Mouse (Mus musculus) heart, postnatal 10 days (tissue): Measurements from ENCODE around the gene Nle1. TPM values are rescaled to one million over a fixed set of nuclear protein-coding genes. Genes with fewer than 3 reads are reported as not detected.
"Not testable (repeated sequence)": the region's sequence is repeated elsewhere in the genome, so short reads cannot be mapped to it uniquely, and the experiment has no call there.

Experiments used
- DNase-seq, 2 experiments: peaks; one replicate each; pipeline ENCODE4 v3.0.0; 2021
- intact Hi-C: fragments of 180-260 bp; cut with DNase I; formaldehyde crosslinking; loops from one replicate; pipeline ENCODE4 v1.15.1; 2025
- total RNA-seq, 2 experiments: library from RNA; stranded (reverse); gene quantifications; 2 replicates each; pipeline ENCODE4 v1.2.3; 2021

Nle1 gene
- 10 to 100 TPM; 11.2 to 13.8 TPM for total RNA-seq

- DNase-seq, result peak; percentile 95 to 98
- intact Hi-C loops, result no loop called here
Measured at GRCm38 (mm10) chr11:82907651-82908607, at the start of gene Nle1. Gene Nle1 (minus strand): TSS chr11:82908411.

DNA sequence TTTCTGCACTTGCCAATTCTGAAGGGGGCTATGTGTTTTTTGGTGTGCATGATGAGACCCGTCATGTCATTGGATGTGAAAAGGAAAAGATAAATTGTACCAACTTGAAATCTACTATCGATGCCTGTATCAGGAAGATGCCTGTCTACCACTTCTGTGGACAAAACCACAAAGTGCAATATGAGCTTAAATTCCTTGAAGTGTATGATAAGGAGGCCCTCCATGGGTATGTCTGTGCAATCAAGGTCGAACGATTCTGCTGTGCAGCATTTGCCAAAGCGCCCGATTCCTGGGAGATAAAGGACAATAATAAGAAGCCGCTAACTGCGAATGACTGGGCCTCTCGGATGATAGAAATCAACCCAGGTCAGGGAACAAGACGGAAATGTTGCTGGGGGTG, 48.7 kb upstream of the Nle1 start:
- intact Hi-C loops, result no loop called here
- DNase-seq, result no peak

GRCm38 (mm10) chr11:82954631-82955030, 46.4 kb upstream of the Nle1 start:
- intact Hi-C loops, result no loop called here
- DNase-seq, result no peak

GRCm38 (mm10) chr11:82952612-82953542, 44.7 kb upstream of the Nle1 start:
- peak; percentile 45 to 47 for DNase-seq
- intact Hi-C loops, result no loop called here

- intact Hi-C loops, result no loop called here
- peak; percentile 80 to 82 for DNase-seq
Measured at GRCm38 (mm10) chr11:82951865-82952611, 43.8 kb upstream of the Nle1 start.

- intact Hi-C loops, result no loop called here
- peak; percentile 73 for DNase-seq
Measured at GRCm38 (mm10) chr11:82950736-82951481, 42.7 kb upstream of the Nle1 start, which contains the start of gene Slfn5. Gene Slfn5 (plus strand): TSS chr11:82951349.

- DNase-seq, result no peak
- intact Hi-C loops, result no loop called here
Measured at GRCm38 (mm10) chr11:82949036-82949435, 40.8 kb upstream of the Nle1 start.

GRCm38 (mm10) chr11:82947457-82947856, 39.2 kb upstream of the Nle1 start:
- no peak for DNase-seq
- intact Hi-C loops, result no loop called here

- no peak for DNase-seq
- intact Hi-C loops, result no loop called here
Measured at GRCm38 (mm10) chr11:82945636-82946035, 37.4 kb upstream of the Nle1 start.

- intact Hi-C loops, result no loop called here
- DNase-seq, result no peak
Measured at GRCm38 (mm10) chr11:82943336-82943735, 35.1 kb upstream of the Nle1 start.

DNA sequence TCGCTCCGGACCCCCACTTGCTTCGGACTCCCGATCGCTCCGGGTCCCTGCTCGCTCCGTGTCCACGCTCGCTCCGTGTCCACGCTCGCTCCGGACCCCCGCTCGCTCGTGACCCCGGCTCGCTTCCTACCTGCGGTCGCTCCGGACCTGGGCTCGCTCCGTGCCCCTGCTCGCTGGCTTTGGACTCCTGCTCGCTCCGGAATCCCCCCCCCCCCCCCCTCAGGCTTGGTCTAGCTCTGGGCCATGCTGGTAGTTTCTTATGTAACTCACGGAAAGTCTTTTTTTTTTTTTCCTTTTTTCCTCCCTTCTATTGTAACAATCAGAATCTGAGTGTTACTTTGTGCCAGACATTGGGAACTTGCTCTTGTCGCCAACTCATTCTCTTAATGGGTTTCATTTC, 25.0 kb upstream of the Nle1 start:
- intact Hi-C loops, result no loop called here
- DNase-seq, result no peak

- DNase-seq, intact Hi-C loops: not testable (repeated sequence)
Measured at GRCm38 (mm10) chr11:82931671-82932450, 23.6 kb upstream of the Nle1 start.

- DNase-seq, intact Hi-C loops: not testable (repeated sequence)
Measured at GRCm38 (mm10) chr11:82931161-82931560, 22.9 kb upstream of the Nle1 start.

- DNase-seq, intact Hi-C loops: not testable (repeated sequence)
Measured at GRCm38 (mm10) chr11:82930391-82930955, 22.3 kb upstream of the Nle1 start.

- intact Hi-C loops, result no loop called here
- no peak for DNase-seq
Measured at GRCm38 (mm10) chr11:82929633-82929950, 21.4 kb upstream of the Nle1 start.

- intact Hi-C loops, result no loop called here
- no peak for DNase-seq
Measured at GRCm38 (mm10) chr11:82928897-82929632, 20.9 kb upstream of the Nle1 start.

- intact Hi-C loops, DNase-seq: not testable (repeated sequence)
Measured at GRCm38 (mm10) chr11:82923910-82924309, 15.7 kb upstream of the Nle1 start.

- intact Hi-C loops, result no loop called here
- DNase-seq, result no peak
Measured at GRCm38 (mm10) chr11:82921691-82922090, 13.5 kb upstream of the Nle1 start.
